Mouse (Mus musculus): ENCODE measurements around the gene Pin1rt1.

GRCm38 (mm10) chr2:104690720-104691119 lies 25.5 kb downstream of the Pin1rt1 start:
- TF ChIP-seq CTCF (IDR thresholded peaks at IDR 0.05; ENCODE audit: control insufficient read depth, insufficient read depth, low read length) (no peak), POLR2A (IDR thresholded peaks at IDR 0.05; ENCODE audit: borderline replicate concordance, control insufficient read depth, low read depth, low read length) (no peak)
